Comparison of ENCODE assay signal across 23 mouse cellular contexts in genomic region chr3:57541205-57541604, GRCm38 (mm10). TPM values are rescaled to one million over a fixed set of nuclear protein-coding genes. Genes with fewer than 3 reads are reported as not detected.
DNase-seq lines count a peak whose midpoint lies in the region; ATAC-seq and TF ChIP-seq lines count a peak whose summit lies in the region.
"Had no signal": no experiment of that assay in that cellular context is flagged by ENCODE, and none has a peak within 500 bp of the region (broad histone marks: within the 10 kb centered on the region; RNA-seq: fewer than 3 reads in every experiment).

No protein-coding gene starts in this region.

- TF ChIP-seq CTCF in heart, adult 2 months (IDR thresholded peaks at IDR 0.05), result no peak
- no peak for TF ChIP-seq CTCF in liver, adult 2 months (IDR thresholded peaks at IDR 0.05; ENCODE audit: low read depth, low read length)

- H3K9me3 ChIP-seq in heart, embryonic 10.5 days, result no peaks in the 10 kb centered on the region
- H3K9me3 ChIP-seq in heart, embryonic 16.5 days (replicated peaks; ENCODE audit: control insufficient read depth, low read length), result no peaks in the 10 kb centered on the region
- no peaks in the 10 kb centered on the region for H3K9me3 ChIP-seq in liver, embryonic 11.5 days (ENCODE audit: control insufficient read depth, low read length)
- H3K9me3 ChIP-seq: forebrain, embryonic 15.5 days; limb, embryonic 13.5 days; midbrain, embryonic 12.5 days; neural tube, embryonic 15.5 days had no signal

- H3K27ac ChIP-seq in heart, adult 2 months, result peak overlapping the region; percentile 74
- no peak overlapping the region for H3K27ac ChIP-seq in heart, embryonic 10.5 days
- peak overlapping the region; percentile 73 for H3K27ac ChIP-seq in heart, embryonic 16.5 days (ENCODE audit: low read length)
- H3K27ac ChIP-seq in liver, adult 2 months (replicated peaks; ENCODE audit: insufficient read depth, low read depth, low read length), result 0 out of 2 replicates have a peak overlapping the region, but pooled peaks have one; percentile 47
- no peak overlapping the region for H3K27ac ChIP-seq in liver, embryonic 11.5 days (ENCODE audit: low read depth, low read length)
- peak overlapping the region; percentile 89 for H3K27ac ChIP-seq in brown adipose tissue, adult 24 weeks (replicated peaks; ENCODE audit: low read depth, low read length)
- H3K27ac ChIP-seq: forebrain, embryonic 15.5 days; hindbrain, embryonic 14.5 days; limb, embryonic 13.5 days; midbrain, embryonic 12.5 days; neural tube, embryonic 15.5 days had no signal

- intact Hi-C loops in heart, adult 2 months (cut with DNase I), result loop anchor here (5.0 kb wide), 1 partner anchor 34 kb away; no protein-coding TSS in a partner anchor
- intact Hi-C loops in heart, postnatal 10 days (cut with DNase I), result no loop called here

- DNase-seq in heart, adult 2 months, result no peak
- no peak for DNase-seq in heart, embryonic 10.5 days (ENCODE audit: low spot score)
- DNase-seq in heart, postnatal 10 days, result no peak
- DNase-seq in liver, adult 2 months (ENCODE audit: extremely low read depth, low read depth, low spot score), result no peak
- no peak for DNase-seq in liver, embryonic 11.5 days (ENCODE audit: low spot score)
- DNase-seq in ovary, adult 18-20 months (ENCODE audit: low spot score), result no peak
- DNase-seq: adrenal gland, postnatal 14 days; cerebellum, adult 8-10 months; cerebellum, postnatal 36 days; gastrocnemius, postnatal 14 days; kidney, adult 18-20 months; kidney, postnatal 4 days; thymus, adult 18-20 months; thymus, postnatal 36 days had no signal

- no peak overlapping the region for H3K4me2 ChIP-seq in heart, embryonic 16.5 days (ENCODE audit: low read depth, low read length)
- H3K4me2 ChIP-seq in liver, embryonic 11.5 days, result no peak overlapping the region
- H3K4me2 ChIP-seq: forebrain, embryonic 15.5 days; hindbrain, embryonic 14.5 days; limb, embryonic 13.5 days; midbrain, embryonic 12.5 days; neural tube, embryonic 15.5 days had no signal

- 0 out of 2 replicates have a peak, but pooled peaks have one; percentile 9 for TF ChIP-seq POLR2A in heart, adult 2 months (IDR thresholded peaks at IDR 0.05; ENCODE audit: insufficient read depth, low read depth, low read length)
- TF ChIP-seq POLR2A in liver, adult 2 months (IDR thresholded peaks at IDR 0.05; ENCODE audit: extremely low read depth, insufficient read depth, low read length), result no peak

- peaks cover 12% of the 10 kb centered on the region for H3K79me2 ChIP-seq in heart, adult 2 months (replicated peaks; ENCODE audit: control insufficient read depth, insufficient read depth, low read length)
- H3K79me2 ChIP-seq in liver, adult 2 months (ENCODE audit: control insufficient read depth, insufficient read depth, low read length), result peaks cover 6% of the 10 kb centered on the region; the same call in 1 of the 2 replicates

- H3K27me3 ChIP-seq in heart, adult 2 months (ENCODE audit: control insufficient read depth, insufficient read depth, low read length), result no peaks in the 10 kb centered on the region
- H3K27me3 ChIP-seq in heart, embryonic 10.5 days (ENCODE audit: insufficient read depth, poor library complexity, severe bottlenecking), result no peaks in the 10 kb centered on the region
- no peaks in the 10 kb centered on the region for H3K27me3 ChIP-seq in heart, embryonic 16.5 days (ENCODE audit: control insufficient read depth, insufficient read depth, low read length)
- no peaks in the 10 kb centered on the region for H3K27me3 ChIP-seq in liver, adult 2 months (ENCODE audit: control insufficient read depth, insufficient read depth, low read length)
- H3K27me3 ChIP-seq in liver, embryonic 11.5 days (replicated peaks; ENCODE audit: control insufficient read depth, insufficient read depth, low read length), result no peaks in the 10 kb centered on the region
- H3K27me3 ChIP-seq: forebrain, embryonic 15.5 days; limb, embryonic 13.5 days; midbrain, embryonic 12.5 days; neural tube, embryonic 15.5 days had no signal

- no peak for TF ChIP-seq EP300 in heart, adult 2 months (IDR thresholded peaks at IDR 0.05; ENCODE audit: insufficient read depth, low read depth, low read length)

- H3K9ac ChIP-seq in heart, adult 2 months (ENCODE audit: low read depth, low read length), result no peak overlapping the region; the same call in 1 of the 2 replicates
- H3K9ac ChIP-seq in heart, embryonic 16.5 days (ENCODE audit: low read length), result no peak overlapping the region
- no peak overlapping the region for H3K9ac ChIP-seq in liver, adult 2 months (ENCODE audit: low read depth, low read length)
- H3K9ac ChIP-seq in liver, embryonic 11.5 days (ENCODE audit: low read depth, low read length), result no peak overlapping the region
- H3K9ac ChIP-seq: forebrain, embryonic 15.5 days; hindbrain, embryonic 14.5 days; limb, embryonic 13.5 days; midbrain, embryonic 12.5 days; neural tube, embryonic 15.5 days had no signal

- ATAC-seq in heart, embryonic 16.5 days (replicated peaks; ENCODE audit: extremely low read depth, insufficient read depth, low FRiP score), result no peak
- ATAC-seq in liver, embryonic 11.5 days (replicated peaks; ENCODE audit: low FRiP score), result no peak
- ATAC-seq: CD4-positive, CD25-positive, alpha-beta regulatory T cell, adult 4 months; forebrain, embryonic 15.5 days; inflammation-experienced regulatory T-cells, adult 6 months had no signal

- 25% methylated on average over 7 of the region's 7 CpGs for WGBS in heart, adult 2 months
- WGBS in heart, embryonic 10.5 days, result 68% methylated on average over 7 of the region's 7 CpGs
- 57% methylated on average over 7 of the region's 7 CpGs for WGBS in heart, embryonic 16.5 days
- 71% methylated on average over 7 of the region's 7 CpGs for WGBS in liver, adult 2 months
- WGBS in liver, embryonic 11.5 days, result 60% methylated on average over 7 of the region's 7 CpGs

- H3K4me1 ChIP-seq in heart, adult 2 months (ENCODE audit: control insufficient read depth, insufficient read depth, low read length), result peaks cover 20% of the 10 kb centered on the region
- peaks cover 4% of the 10 kb centered on the region; the same call in 1 of the 2 replicates for H3K4me1 ChIP-seq in heart, embryonic 10.5 days
- peaks cover 5% of the 10 kb centered on the region; the same call in 1 of the 2 replicates for H3K4me1 ChIP-seq in heart, embryonic 16.5 days (ENCODE audit: control insufficient read depth, insufficient read depth, low read length)
- H3K4me1 ChIP-seq in liver, adult 2 months (ENCODE audit: control insufficient read depth, insufficient read depth, low read length), result peaks cover 1% of the 10 kb centered on the region; the same call in 1 of the 2 replicates
- no peaks in the 10 kb centered on the region for H3K4me1 ChIP-seq in liver, embryonic 11.5 days (replicated peaks; ENCODE audit: control insufficient read depth, insufficient read depth, low read length)
- peaks cover 33% of the 10 kb centered on the region for H3K4me1 ChIP-seq in brown adipose tissue, adult 24 weeks (ENCODE audit: control insufficient read depth, insufficient read depth, insufficient read length, low read length)
- H3K4me1 ChIP-seq: midbrain, embryonic 12.5 days; neural tube, embryonic 15.5 days had no signal

- peak overlapping the region; percentile 8; the same call in 1 of the 2 replicates for H3K4me3 ChIP-seq in heart, adult 2 months
- H3K4me3 ChIP-seq in heart, embryonic 10.5 days, result no peak overlapping the region
- H3K4me3 ChIP-seq in heart, embryonic 16.5 days (ENCODE audit: low read length), result no peak overlapping the region
- no peak overlapping the region for H3K4me3 ChIP-seq in liver, adult 2 months (ENCODE audit: insufficient read depth, low read depth, low read length)
- no peak overlapping the region for H3K4me3 ChIP-seq in liver, embryonic 11.5 days (ENCODE audit: low read depth, low read length)
- no peak overlapping the region for H3K4me3 ChIP-seq in brown adipose tissue, adult 24 weeks (ENCODE audit: insufficient read depth, low read depth, low read length)
- H3K4me3 ChIP-seq: forebrain, embryonic 15.5 days; limb, embryonic 13.5 days; midbrain, embryonic 12.5 days; neural tube, embryonic 15.5 days had no signal

- peaks cover 53% of the 10 kb centered on the region for H3K36me3 ChIP-seq in heart, adult 2 months (ENCODE audit: control insufficient read depth, insufficient read depth, low read length)
- H3K36me3 ChIP-seq in heart, embryonic 10.5 days, result no peaks in the 10 kb centered on the region
- no peaks in the 10 kb centered on the region for H3K36me3 ChIP-seq in heart, embryonic 16.5 days (ENCODE audit: control insufficient read depth, insufficient read depth)
- H3K36me3 ChIP-seq in liver, adult 2 months (ENCODE audit: control insufficient read depth, insufficient read depth, low read length), result no peaks in the 10 kb centered on the region
- no peaks in the 10 kb centered on the region for H3K36me3 ChIP-seq in liver, embryonic 11.5 days (ENCODE audit: control insufficient read depth, insufficient read depth, low read length)
- H3K36me3 ChIP-seq: forebrain, embryonic 15.5 days; limb, embryonic 13.5 days; midbrain, embryonic 12.5 days; neural tube, embryonic 15.5 days had no signal

RNA-seq across cellular contexts. Expression of gene Wwtr1, which starts 34.5 kb away (rescaled TPM):
- 10 to 100 TPM; 46.5 to 49.1 TPM for total RNA-seq in heart, adult 2 months (2021)
- polyA plus RNA-seq in heart, adult 2 months (2012; rRNA removed), result 28.2 and 40.6 TPM in 2 replicates
- 11.5 and 11.9 TPM in 2 replicates for polyA plus RNA-seq in heart, embryonic 10.5 days (2016; fragmentation: Nextera tagmentation; extraction: Ambion mirVana)
- polyA plus RNA-seq in heart, embryonic 16.5 days (2015; fragmentation: Nextera tagmentation; extraction: Ambion mirVana), result 17.7 and 20.0 TPM in 2 replicates
- total RNA-seq in heart, postnatal 10 days (2021), result 10 to 100 TPM; 81.0 to 83.0 TPM
- total RNA-seq in liver, adult 2 months (2014; rRNA removed), result 10.5 and 11.9 TPM in 2 replicates
- polyA plus RNA-seq in liver, adult 2 months (2012; rRNA removed), result 4.9 and 5.4 TPM in 2 replicates
- polyA plus RNA-seq in liver, embryonic 11.5 days (2014; fragmentation: Nextera tagmentation; extraction: Ambion mirVana), result 3.9 and 5.1 TPM in 2 replicates
- polyA plus RNA-seq in brown adipose tissue, adult 24 weeks (2012; ENCODE audit: insufficient read depth, insufficient read length, missing spikeins), result 27.8 and 28.3 TPM in 2 replicates
- polyA plus RNA-seq: CD4-positive, CD25-positive, alpha-beta regulatory T cell, adult 4 months had no signal

Comparison
In these comparisons a context has a peak if more than half of its experiments do, and no peak if none do; other contexts are left out.
1. H3K27ac ChIP-seq: peak in heart, adult 2 months (single experiment), heart, embryonic 16.5 days (single experiment), liver, adult 2 months (single experiment) and brown adipose tissue, adult 24 weeks (single experiment); none in heart, embryonic 10.5 days (single experiment) and liver, embryonic 11.5 days (single experiment).